Mouse (Mus musculus) cerebellum, postnatal 36 days (tissue): Measurements from ENCODE around the gene Cox4i1.
"Not testable (repeated sequence)": the region's sequence is repeated elsewhere in the genome, so short reads cannot be mapped to it uniquely, and the experiment has no call there.

Source experiments
- DNase-seq, 2 experiments: peaks; one replicate each; pipeline ENCODE4 v3.0.0; 2021 to 2022; ENCODE audit warnings: mixed read lengths in 2 of 2

The Cox4i1 gene

DNA sequence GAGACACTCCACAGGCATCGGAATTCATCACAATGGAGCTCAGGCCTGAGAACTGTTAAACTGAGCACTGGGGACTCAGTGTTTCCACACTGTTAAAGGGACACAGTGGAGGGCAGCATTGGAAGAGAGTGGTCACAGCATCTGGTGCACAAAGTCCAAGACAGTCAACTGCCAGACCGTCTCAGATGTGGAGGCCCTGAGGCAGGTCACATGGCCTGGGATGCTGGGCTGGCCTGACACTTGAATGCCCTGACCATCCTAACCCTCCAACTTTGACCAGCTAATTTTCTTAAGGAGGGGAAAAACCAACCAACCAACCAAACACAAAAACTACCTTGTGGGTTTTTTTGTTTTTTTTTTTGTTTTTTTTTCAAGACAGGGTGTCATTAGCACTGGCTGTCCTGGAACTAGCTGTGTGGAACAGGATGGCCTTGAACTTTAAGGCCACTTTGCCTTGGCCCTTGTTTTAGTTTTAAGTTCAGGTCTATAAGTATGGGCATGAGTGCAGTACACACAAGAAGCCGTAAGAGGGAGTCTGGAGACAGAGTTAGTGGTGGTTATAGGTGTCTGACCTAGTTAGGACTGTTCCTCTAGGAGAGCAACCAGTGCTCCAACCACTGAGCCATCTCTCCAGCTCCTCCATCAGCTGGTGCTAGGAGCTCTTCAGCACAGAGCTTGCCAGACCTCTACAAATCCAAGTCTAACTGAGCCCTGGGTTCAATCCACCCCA is 2.1 kb upstream of the Cox4i1 start:
- no peak for DNase-seq

DNA sequence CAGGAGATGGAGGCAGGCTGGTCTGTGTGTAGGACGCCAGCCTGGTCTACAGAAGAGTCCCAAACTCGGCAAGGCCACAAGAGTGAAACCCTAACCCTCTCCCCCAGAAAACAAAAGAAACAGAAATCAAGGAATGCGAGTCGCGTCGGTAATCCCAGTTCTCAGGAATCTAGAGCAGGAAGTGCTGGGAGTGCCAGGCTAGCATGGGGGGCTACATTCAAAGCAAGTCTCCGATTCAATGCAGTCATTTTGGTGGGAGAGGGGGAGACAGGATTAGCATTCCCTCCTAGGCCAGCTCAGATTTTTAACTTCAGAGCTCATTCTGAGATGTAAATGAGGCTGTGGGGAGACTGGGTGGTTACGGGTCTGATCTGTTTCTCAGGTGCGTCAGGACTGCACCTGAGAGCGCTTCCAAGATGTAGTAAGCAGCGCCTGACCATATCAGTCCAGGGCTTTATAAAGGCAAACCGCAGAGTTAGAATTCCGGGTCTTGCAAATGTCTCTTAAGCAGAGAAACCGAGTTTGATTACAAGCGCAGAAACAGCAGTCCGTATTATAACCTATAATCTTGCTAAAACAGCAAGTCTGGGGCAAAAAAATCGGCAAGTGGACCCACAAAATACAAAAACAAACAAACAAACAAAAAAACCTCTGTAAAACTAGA is 1.1 kb upstream of the Cox4i1 start:
- DNase-seq, result no peak

DNA sequence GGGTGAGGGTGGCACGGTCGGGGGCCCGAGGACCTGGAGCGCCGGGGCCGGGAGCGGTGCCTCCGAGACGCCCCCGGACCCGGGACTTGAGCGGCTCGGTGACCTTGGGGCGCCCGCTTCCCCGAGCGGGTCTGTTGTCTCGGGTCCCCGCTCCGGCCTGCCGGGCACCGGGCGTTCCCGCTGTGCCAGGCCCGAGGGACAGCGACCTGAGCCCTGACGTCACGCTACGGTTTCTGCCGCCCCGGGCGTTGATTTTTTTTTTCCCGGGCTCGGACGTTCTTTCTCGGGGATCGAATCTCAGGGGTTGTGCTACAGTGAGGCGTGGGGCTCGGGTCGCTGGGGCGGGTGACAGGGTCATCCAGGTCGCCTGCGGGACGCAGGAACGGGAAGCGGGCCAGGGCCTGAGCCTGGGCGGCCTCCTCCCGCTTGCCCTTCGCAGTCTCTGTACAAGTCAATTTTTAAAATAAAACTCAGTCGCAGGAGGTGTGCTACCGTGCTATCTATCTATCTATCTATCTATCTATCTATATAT is 418 bp downstream of the Cox4i1 start, which contains the start of gene Emc8:
Gene Emc8, minus strand, starts transcription at position 200 of the 532 bp plus-strand sequence.
- no peak for DNase-seq

DNA sequence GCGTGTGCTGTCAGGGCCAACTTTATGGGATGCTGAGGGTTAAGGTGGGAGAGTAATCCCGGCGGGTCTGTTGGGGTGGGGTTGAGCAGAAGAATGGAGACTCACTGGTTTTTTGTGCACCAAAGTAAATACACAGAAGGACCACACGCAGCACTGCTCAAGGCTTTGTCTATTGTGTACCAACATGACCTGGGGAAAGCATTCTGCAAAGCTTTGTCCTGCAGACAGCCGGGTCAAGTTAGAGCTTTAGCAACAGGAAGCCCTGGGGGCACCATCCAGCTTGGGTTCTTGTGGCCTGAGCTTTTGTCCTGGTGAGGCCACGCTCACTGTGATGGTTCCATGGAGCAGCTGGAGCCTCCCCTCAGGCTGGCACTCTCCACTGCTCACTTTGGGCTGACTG is 3.8 kb downstream of the Cox4i1 start:
- DNase-seq, result no peak

DNA sequence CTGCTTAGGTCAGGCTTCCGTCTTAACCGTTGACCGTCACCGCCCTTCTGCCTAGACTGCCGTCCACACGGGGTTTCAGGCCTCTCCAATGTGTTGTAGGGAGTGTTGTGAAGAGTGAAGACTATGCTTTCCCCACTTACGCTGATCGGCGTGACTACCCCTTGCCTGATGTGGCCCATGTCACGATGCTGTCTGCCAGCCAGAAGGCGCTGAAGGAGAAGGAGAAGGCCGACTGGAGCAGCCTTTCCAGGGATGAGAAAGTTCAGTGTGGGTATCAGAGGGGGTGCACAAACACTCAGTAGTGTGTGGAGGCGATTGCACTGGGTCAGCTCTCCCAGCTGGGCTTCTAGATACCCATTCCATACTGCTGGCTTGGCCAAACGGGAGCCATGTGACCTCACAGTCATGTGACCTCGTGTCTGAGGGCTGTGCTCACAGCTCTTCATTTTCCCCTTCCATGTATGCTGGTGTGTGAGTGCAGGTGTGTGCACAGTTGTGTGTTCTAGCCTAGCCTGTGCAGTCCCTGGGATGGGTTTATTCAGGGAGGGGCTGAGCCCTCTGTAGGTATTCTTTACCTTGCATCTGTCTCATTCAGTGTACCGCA is 4.7 kb downstream of the Cox4i1 start:
- DNase-seq, result no peak

DNA sequence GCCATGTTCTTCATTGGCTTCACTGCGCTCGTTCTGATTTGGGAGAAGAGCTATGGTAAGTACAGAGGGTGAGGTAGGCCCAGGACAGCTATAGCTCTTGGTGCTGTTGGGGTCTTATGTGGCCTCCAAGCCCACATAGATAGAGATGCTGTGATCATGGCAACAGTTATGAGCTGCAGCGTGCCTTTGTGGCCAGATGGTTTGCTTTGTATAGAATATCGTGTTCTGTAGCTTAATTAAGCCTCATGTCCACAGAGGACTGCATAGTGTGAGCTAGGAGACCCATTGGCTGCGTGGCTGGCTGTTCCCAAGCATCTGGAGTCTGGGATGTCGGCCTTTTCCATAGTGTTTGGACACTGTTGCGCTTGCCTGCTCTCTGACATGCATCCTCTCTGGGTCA is 5.3 kb downstream of the Cox4i1 start:
- no peak for DNase-seq

DNA sequence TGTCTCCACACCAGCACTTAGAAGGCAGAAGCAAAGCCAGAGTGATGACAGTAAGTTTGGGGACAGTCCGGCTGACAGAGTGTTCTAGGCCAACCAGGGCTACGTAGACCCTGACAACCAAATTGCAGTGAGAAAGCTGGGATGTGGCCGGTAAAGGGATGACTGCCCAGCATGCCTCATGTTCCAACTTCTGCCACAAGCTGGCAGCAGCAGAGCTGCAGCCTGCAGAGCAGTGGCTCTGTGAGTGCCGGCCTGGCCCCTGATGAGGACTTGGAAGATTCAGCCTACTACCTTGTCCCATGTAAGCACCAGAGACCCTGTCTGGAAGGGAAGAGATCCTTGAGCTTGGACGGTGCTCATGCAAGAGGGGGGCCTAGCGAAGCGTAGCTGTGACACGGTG is 7.7 kb downstream of the Cox4i1 start:
- DNase-seq, result no peak

DNA sequence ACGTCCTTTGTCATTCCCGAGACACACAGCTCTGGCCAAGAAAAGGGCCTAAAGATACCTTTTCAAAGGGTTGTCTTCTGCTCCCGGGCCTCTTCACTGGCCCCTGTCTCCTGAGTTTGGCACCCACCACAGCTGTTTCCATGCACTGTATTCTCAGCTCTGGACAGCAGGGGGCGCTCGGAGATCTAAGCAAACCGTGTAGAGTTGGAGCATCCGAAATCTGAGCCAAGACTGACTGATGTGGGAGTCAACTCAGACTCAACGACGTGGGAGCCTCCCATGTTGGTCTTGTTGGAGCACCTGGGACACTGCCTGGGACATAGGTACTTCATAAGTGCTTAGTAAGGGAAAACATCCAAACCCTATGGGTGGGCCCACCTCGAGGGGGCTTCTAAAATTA is 10.4 kb downstream of the Cox4i1 start:
- peak; percentile 81 to 84 for DNase-seq

DNA sequence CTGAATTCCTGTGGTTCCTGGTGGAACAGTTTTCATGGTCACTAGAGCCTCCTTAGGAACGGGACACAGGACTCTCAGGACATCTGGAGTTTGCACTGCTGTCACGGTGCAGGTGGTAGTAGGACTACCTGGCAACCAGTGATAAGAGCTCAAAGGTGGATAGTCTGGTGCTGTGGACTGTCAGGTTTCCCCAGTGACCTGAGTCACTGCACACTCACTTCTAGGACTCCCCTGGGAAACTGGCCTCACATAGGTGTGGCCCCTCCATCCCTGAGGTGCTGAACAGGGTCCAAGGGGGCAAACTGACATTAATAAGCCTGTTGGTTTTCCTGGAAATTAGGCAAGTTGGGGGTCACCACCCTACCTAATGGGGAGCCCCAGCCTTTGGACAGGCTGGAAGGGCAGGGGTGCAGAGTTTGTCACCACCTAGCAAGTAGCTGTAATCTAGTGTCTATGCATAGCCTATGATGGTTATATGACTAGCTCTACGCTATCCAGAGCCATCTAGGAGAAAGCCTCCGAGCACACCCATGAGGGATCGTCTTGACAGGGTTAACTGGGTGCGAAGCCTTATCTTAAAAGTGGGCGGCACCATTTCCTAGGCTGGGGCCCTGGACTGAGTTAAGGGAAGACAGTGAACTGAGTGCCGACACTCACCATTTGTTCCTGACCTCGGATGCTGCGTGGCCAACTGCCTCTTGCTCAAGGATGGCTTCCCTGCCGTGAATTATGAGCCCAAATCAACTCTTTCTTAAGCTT is 11.8 kb downstream of the Cox4i1 start:
- DNase-seq, result no peak

DNA sequence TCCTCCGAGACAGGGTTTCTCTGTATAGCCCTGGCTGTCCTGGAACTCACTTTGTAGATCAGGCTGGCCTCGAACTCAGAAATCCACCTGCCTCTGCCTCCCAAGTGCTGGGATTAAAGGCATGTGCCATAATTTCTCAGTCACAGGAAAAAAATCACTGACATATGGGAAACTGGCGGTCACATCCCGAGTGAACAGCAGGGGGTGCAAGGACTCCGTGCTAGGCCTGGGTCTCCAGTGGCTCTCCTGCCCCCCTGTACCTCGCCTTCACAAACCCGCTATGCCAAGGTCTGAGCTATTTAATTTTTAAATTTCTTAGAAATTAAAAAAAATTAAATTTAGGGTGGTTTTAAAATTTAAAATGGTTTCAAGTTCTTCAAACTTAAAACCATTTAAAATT is 12.4 kb downstream of the Cox4i1 start:
- not testable (repeated sequence) for DNase-seq

DNA sequence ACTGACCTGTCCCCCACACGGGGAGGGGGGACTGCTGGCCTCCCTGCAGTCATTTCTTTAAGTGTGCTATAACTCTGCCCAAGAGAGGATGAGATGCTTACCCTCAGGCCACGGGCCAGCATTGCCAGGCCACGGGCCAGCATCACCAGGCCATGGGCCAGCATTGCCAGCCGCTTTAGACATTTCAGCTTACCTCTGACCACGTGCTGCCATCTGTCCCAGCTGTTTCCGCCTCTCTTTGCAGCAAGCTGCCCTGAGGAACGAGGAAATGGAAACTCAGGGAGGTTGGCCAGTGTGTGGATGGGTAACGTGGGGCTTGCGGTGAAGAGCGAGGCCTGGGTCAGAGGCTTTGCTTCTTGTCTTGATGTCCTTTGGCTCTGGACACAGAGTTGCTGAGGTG is 13.1 kb downstream of the Cox4i1 start:
- DNase-seq, result no peak

DNA sequence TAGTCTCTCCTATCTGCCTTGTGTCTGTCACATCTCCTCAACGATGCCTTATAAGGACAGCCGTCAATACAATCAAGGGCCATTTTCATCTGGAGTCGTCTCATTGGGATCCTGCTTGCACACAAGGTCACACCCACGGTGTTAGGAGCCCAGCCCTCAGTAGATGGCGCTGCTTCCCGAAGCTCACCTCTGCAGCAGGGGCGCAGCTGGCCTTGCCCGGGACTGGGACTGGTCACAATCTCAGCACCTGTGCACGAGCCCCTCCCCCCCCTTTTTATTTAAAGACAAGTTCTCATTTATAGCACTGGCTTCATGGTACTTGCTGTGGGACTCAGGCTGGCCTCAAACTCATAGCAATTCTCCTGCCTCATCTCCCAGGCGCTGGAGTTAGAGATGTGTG is 15.6 kb downstream of the Cox4i1 start:
- peak; percentile 41 to 63 for DNase-seq

DNA sequence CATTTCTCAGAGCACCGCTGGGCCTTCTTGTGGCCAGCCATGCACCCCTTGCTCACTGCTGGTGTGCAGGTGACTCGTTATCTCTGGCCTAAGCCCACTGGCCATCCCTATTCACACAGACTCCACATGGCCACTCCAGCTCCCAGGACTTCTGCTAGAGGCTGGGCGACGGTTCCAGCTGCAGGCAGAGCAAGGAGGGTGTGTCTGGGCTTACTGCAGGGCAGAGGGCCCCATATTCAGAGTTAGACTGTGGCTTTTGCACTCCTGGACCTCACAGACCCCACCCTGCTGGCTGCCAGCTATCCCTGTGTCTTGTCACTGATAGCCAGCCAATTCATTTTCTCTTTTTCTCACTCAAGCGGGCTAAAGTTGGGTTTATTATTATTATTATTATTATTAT is 16.1 kb downstream of the Cox4i1 start:
- no peak for DNase-seq

DNA sequence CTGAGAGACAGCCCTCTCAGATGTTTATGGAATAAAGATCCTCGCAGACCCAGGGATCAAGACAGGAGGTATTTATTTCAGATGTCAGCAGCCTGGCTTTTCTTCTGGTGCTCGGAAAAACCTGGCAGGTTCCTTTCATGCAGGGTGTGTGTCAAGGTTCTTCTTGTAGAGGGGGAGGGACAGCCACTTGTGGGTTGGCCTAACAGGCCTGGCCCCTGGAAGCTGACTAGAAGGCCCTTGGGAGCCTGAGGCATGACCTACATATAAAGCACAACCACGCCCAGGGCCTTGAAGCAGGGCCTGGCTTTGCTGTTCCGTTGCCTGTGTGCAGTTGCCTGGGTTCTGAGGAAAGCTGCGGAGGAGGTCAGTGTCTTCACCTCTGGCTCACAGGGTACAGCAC is 17.1 kb downstream of the Cox4i1 start:
- DNase-seq, result no peak

DNA sequence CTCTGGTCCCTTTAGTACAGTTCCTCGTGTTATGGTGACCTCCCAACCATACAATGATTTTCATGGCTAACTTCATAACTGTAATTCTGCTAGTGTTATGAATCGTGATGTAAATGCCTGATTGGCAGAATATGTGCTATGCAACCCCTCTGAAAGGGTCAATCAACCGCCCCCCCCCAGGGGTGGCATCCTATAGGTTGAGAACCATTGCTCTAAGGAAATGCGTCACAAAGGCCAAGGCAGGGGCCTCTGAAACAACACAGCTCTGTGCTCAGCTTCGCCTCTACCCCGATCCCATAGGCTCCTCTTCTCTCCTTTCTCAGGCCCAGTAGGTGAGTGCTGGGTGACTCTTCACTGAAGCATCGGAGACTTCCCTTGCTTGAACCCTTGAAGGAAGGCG is 17.6 kb downstream of the Cox4i1 start:
- no peak for DNase-seq

DNA sequence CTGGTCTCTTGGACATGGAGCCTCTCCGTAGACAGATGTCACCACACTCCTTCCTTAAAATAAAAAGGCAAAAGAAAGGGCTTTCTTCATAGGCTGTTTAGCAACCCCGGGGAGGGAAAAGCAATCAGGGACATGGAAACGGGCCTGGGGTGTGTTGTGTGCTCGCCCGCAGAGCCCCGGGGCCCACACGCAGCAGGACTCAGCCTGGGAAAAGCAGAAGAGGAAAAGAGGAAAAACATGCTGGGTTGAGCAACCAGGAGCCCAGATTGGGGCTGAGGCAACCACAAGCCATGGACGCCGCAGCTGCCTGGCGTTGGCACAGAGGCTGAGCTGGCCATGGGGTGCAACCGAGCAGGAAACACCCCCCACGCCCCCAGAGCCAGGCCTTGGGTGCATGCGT is 18.0 kb downstream of the Cox4i1 start:
- DNase-seq, result no peak

DNA sequence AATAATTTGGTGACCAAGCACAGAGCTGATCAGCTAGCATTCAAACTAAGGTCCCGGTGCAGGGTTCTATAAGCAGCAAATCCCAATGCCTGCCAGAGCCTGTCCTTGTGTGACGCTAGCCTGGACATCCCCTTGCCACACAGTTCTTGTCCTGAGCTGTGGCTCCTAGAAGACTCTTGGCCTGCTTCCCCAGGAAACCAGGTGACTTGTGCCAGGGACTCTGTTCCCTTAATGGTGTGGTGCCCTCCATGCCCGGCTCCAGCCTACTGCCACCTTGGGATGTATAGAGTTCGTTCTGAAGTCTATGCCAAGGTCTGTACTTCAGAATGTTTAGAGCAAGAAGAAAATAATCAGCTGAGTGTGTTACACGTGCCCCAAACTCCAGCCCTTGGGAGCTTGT is 18.6 kb downstream of the Cox4i1 start:
- no peak for DNase-seq

DNA sequence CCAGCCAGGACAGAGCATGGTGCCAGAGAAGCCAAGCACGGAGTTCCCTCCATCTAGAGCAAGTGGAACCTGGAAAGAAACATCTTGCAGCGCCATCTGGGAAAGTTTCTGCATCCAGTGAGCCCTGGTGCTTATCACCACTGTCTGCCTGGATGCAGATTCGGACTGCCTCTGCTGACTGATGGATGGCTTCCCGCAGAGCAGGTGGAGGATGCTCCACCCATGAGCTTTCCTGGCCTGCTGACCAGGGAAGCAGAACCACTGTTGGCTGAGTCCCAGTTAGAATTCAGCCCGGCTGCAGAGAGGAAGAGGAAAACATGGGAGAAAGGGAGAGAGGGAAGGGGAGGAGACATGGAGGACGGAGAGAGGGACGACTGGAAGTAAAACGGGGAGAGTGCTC is 19.8 kb downstream of the Cox4i1 start:
- DNase-seq, result no peak

DNA sequence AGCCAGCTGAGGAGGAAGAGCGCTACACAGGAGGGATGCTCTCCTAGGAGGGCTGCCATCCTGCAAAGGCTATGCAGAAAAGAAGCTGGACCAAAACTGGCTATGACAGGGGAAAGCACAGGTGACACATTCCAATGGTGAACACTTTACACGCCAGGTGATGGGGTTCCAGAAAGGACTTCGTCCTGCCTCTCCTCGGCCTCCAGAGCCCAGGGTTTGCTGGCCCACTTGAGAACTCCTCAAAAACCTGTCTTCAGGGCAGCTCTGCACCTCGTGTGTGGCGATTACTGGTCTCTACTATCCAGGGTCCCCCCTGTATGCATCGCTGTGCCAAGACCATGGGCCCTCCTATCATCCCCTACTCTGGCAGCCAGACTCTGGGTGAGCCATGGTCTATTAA is 20.5 kb downstream of the Cox4i1 start:
- no peak for DNase-seq

DNA sequence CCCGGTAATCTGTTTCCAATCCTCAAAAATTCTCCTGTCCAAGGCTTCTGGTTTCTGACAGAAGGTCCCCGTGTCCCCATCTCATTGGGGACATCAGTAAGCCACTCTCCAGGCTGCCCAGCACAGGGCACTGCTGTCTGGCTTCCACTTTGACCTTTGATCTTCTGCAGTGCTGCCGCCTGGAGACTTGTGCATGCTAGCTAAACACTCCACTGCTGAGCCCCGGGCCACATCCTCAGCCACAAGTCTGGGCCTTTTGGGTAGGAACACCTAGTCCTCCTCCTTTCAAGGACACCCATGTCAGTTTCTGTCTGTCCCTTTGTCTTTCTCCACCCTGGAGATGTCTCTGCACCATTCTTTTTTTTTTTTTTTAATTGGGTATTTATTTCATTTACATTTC is 24.9 kb downstream of the Cox4i1 start:
- no peak for DNase-seq

DNA sequence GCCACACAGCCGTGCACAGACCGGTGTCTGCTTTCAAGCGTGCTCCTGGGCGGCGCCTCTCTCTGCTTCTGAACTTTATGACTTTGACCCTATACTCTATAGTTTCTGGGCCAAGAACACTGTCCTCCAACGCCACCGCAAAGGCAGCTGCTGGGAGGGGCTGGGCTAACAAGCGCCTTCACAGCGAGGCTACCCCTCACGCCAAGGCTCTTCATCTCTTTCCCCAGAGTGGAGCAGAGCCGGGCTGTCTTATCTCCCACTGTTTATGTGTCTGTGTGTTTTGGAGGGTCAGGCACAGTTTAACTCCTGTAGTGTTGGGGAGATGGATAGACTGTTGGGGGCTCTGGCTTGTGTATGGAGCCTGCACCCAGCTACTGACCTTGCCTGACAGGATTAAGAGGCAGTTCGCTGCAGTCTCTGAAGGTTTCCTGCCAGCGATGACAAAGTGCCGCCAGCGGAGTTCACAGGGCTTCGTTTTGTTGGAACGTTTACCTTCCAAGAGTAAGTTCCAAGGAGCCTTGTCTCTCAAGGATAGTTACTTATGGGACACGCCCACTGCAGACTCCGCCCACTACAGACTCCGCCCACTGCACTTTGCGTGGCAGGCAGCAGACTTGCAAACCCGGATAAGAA is 26.0 kb downstream of the Cox4i1 start:
- DNase-seq, result no peak

DNA sequence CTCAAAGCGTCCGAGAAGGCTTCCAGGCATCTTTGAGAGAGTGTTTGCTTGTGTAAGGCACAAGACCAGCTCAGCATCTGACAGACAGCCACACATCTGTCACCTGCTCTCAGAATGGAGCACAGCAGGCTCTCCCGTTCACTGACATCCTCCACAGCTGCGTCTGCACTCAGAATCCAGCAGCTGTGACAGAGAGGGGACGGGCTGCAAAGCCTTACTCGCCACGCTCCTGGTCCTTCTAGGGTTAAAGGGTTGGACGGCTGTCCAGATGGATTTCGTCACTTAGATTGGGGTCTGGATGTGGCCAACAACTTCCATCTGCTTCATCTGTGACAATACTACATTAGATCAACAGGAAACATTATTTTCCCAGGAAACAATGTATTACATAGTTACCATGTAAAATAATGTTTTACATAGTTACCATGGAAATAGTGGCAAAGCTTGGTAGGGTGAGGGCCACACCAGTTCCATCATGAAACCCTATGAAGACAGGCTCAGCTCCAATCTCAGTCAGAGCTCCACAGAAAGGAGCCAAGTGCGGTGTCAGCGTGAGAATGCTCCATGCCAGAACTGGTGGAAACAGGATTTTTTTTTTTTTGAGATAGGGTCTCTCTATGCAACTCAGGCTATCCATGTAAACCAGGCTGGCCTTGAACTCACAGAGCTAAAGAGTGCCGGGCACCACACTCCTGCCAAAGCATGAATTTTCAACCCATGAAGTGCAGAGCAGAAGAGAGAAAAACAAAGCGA is 28.6 kb downstream of the Cox4i1 start:
- DNase-seq, result no peak
